Mouse (Mus musculus) G1E-ER4 (cell line): ENCODE measurements around the gene Srp72. TPM values are rescaled to one million over a fixed set of nuclear protein-coding genes. Genes with fewer than 3 reads are reported as not detected.

Experiments
- GATA1 ChIP-seq: IDR thresholded peaks from one replicate; pipeline ENCODE4 v1.8.0; 2012; ENCODE audit warnings: low read length, inconsistent platforms
- polyA plus RNA-seq: library from polyadenylated mRNA; stranded (reverse); fragments of >175 nt; gene quantifications from 2 replicates; pipeline ENCODE4 v1.2.3, GENCODE M21; 2012

Srp72 gene
- polyA plus RNA-seq = 83.0 and 117 TPM in 2 replicates

DNA sequence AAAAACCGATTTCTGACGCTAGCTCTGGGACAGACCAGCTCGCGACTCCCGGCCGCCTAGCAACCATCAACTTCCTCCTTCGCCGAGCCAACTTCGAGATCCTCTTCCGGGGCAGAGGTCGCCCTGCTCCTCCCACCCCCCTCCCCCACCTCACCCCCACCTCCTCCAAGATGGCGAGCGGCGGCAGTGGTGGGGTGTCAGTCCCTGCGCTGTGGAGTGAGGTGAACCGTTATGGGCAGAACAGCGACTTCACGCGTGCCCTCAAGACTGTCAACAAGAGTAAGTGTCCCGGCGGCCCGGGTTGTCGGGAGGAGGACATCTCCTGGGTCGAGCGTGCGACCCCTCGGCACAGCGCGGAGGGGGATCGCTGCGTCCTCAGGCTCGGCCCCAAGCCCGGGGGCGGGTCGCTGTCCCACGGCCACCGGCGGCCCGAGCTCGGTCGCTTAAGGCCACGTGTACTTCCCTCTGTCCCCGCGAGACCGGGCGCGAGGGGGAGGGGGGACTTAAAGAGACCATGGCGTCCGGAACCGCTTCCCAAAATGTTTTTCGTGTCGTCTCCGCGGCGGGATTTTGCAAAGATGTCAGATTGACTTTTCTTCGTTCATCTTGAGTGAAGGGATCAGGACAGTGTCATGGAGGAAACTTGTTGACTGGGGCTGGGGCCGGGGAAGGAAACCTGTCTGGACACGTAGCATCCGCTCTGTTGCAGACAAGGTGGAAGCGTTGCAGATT is at the start of gene Srp72:
Srp72 (plus strand) TSS at position 130 of the 732 bp plus-strand sequence.
- TF ChIP-seq GATA1 = no peak

DNA sequence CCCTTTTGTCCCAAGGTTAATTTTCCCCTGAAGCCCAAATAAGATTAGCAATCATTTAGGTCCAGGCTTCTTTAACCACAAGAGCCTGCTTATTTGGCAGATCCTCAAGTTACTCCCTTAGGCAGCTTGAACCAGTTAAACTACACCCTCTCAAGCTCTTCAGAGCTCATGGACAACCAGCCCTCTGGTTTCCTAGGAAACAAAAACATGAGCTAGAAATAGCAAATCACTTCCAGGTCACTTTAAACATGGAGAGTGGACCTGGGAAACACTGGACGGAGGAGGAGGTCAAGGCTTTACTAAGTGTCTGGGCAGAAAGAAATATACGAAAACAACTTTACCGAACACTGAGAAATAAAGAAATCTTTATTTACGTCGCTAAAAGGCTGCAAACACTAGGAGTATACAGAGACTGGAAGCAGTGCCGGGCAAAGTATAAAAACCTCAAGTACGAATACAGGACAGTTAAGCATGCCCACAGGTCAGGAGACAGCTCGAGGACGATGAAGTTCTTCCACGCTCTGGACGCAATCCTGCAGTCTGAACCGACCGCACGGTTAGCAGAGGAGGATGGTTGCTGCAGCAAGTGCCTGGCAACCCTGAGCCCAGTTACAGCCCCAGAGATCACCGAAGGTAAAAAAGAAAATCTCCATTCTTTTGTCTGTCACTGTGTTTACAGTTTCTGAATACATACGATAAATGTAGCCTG is 46.2 kb upstream of the Srp72 start:
- no peak for TF ChIP-seq GATA1

DNA sequence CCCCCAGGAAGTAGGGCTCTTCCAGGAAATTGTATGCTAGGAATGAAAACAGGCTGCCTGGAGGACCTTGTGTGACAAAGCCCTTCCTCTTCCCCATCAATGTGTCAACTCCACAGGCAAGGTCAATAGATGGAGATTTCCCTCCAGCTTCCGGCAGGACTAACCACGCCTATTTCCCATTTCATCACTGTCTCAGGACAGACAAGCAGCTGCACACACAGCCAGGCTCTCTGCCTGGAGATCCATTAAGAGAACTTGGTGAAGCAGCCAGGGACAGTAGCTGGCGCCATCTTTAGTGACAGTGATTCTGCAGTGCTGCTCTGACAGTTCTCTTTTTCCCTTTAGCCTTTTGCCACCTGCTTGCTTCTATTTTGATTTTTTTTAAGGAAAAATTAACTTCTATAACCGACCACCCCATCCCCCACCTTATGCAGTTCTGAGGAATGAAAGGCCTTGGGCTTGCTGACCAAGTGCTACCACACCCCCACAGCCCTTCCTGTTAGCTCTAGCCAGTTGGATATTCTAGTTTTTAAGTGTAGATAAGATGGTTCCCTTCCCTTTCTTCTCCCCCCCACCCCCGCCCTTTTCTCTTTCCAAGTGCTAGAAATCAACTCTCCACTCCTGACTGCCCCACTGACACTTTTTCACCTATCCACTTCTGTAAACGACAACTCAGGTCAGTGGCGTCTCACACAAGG is 45.2 kb upstream of the Srp72 start:
- TF ChIP-seq GATA1 = no peak

DNA sequence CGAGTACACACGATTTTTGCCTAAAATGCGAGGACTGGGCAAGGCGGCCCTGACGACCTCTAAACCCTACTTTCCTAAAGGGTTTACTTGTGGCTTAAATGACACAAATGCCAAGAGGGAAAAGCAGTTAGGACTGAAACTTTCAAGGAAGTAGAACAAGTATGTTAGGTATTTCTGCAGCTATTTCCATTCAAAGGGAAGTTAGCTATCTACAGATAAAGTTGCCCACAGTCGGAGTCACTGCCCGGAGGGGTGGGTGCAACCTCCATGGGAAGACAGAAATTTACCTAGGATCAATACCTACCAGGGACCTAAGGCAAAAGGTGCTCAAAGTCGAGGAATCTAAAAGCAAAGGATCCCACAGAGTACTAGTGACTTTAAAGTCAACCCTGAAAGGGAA is 34.8 kb upstream of the Srp72 start:
- no peak for TF ChIP-seq GATA1

DNA sequence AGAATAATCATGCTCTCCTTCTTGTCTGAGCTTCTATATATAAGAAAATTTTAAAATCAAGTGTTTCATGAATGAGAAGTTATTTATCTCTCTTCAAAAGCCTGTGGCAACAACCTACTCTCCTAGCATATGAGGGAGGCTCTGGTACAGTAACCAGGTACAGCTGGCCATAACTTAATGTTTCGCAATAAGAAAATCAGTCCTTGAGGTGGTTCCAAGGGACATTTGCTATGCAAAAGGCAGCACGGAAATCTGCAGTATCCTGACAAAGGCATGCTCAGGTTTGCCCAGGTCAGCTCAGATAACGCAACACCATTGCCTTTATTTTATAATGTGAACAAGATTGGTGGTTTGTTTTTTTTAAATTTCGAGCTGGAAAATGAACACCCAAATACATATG is 32.5 kb upstream of the Srp72 start:
- TF ChIP-seq GATA1 = no peak

DNA sequence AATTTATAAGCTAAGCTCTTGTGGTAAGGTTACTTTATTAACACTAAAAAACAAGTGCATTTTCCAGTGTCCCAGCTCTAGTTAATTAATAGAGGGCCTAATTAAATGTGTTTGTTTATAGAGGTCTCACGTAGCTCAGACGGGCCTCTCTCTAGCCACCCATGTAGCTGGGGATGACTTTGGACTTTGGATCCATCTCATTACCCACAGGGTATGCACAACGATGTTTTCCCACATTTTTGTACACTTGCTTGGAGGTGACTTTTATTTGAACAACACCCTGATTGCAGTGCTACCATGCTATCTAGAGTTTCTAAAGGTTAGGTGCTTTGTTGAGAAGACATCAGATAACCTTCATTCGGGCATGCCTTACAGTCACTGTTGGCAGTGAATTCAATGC is 32.0 kb upstream of the Srp72 start:
- no peak for TF ChIP-seq GATA1

DNA sequence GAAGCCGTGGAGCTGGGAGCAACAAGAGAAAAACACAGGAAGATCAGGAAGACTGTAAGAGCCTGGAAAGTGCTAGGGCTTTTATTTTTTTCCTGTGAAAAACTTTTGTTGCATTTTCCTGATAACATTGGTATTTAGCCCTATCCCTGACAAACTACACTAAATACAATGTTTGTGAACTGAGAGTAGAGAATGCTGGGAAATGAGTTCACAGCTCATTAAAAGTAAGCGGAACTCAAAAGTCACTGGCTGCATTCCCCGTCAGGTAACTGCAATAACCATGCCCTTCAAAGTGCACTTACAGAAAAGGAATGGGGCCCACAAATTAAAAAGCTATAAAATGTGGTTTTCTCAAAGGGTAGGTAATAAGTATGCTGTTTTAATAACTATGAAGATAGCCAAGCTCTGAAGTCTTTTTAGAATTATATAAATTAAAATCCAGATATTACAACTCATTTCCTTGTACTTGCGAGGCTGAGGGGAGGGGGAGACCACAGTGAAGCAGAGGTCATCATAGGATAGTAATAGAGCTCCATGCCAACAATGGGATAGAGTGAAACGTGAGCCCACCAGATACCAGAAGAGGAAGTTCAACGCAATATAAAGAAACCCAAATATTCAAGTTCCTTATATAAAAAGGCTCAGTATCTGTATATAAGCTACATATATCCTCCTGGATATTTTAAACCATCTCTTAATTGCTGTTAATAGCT is 29.4 kb upstream of the Srp72 start:
- no peak for TF ChIP-seq GATA1

DNA sequence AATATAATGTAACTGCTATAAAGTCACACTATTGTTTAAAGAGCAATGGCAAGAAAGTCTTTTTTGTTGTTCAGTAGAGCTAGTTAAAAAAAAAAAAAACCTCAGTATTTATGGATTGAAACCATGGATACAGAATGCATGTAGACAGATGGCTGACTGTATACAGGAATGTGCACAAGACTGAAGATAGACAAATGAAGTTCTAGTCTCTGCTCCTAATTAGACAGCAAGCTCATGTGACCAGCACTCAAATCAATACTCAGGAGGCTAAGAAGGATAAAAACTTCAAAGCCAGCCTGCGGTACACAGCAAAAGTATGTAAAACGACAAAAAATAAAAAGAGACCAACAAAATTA is 28.8 kb upstream of the Srp72 start:
- TF ChIP-seq GATA1 = no peak

DNA sequence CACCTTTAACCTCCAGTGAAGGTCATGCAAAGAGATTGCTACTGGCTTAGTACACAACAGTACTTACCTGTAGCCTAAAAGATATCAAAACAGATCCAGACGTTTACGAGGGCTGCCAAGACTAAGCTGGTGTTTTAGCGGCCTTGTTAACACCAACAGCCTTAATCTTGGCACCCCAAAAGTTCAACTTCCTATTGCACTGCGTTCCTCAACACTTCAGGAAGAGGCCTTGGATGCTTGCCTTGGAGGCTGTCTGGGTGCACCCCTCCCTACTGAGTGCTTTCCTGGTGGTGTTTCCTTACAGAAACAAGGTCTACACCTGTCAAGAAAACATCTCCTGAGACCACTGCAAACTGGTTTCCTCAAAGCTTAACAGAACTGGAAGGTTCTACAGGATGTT is 27.3 kb upstream of the Srp72 start:
- no peak for TF ChIP-seq GATA1

DNA sequence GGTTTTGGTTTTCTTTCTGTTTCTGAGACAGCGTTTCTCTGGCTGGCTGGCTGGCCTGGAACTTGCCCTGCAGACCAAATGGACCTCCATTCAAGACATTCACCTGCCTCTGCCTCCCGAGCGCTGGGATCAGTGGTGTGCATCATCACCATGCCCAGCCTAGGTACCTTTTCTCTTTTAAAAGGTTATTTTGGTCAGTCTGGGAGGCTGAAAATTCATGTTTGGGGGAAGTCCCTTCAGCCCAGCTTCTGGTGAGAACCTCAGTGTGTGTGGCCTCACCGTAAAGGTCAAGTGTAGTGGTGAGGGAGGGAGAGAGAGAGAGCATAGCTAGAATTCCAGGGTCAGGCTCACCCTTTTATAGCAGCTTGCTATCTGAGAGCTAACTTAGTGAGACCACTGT is 26.7 kb upstream of the Srp72 start:
- no peak for TF ChIP-seq GATA1

DNA sequence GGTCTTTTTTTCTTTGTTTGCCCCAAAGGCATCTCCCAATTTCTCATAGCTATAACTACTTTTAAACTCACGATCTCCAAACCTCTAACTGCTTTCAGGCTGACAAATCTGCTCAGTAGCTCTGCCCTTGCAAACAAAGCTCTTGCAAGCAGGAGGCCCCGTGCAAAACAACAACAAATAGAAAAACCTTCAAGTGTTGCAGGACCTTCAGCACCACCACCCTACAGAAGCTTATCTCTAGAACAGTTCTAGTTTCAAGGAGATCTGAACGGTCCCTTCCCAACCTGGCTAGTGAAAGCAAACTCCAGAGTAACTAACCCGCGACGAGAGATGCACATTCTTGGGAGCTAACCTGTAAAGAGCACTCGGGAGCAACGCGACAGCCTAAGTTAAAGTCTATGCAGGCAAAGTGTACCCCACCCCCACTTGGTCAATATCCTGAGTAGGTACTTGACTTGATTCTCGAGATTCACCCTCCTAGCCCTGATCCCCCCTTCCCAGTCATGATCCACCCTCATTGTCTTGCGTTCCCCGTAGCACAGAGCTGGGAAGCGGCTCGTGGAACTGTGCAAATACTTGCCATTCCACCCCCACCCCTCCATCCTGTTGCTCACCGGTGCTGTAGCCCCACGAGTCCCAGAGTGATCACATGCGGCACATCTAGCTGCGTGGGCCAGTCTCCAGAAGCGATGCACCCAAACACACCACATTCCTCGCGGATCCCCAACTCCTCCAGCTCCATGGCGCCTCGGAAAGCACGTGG is 24.0 kb upstream of the Srp72 start:
- TF ChIP-seq GATA1 = no peak

DNA sequence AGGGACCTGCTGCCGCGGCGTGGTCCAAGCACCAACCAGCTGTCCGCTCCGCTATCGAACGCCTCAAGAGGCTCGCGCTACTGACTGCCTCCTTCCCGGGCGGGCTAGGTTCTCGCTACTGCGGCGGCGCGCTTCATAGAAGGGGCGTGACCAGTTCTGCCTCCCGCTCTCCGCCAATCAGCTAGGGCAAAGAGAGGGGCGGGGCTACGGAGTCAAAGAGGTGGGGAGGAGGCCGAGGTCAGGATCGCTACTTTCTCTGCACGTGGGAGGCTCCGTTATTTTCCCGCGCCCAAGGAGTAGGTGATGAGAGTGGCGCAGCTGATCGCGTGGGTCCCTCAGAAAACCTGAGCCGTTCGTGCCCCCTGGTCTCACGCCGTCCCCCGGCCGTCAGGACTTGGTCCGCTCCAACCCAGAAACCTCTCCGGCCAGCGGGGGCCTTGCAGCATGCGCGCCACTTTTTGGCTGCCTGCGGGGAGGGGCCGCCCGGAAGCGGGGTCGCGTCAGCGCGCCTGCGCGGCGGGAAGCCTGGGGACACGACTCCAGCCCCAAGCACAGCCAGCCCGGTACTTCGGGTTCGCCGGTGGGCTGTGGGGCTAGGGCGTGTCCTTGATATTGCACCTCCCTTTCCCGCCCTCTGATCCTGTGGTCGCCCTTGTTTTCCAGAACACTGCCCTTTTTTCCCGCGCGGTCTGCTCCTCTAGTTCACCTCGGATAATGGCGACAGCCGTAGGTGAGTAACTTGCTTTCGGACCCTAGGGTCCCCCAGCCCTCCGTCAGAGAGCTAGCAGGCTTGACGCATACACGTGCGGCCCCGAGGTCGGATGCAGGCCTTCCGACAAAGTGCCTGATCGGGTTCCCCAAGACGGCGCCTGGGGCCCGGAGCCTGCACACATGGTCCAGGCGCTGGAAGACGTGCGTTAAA is 23.1 kb upstream of the Srp72 start, which contains the start of the genes Paics and Ppat:
Paics (plus strand) TSS at position 202 of the 922 bp plus-strand sequence.
Ppat (minus strand) TSS at position 473 of the 922 bp plus-strand sequence.
- TF ChIP-seq GATA1 = no peak

DNA sequence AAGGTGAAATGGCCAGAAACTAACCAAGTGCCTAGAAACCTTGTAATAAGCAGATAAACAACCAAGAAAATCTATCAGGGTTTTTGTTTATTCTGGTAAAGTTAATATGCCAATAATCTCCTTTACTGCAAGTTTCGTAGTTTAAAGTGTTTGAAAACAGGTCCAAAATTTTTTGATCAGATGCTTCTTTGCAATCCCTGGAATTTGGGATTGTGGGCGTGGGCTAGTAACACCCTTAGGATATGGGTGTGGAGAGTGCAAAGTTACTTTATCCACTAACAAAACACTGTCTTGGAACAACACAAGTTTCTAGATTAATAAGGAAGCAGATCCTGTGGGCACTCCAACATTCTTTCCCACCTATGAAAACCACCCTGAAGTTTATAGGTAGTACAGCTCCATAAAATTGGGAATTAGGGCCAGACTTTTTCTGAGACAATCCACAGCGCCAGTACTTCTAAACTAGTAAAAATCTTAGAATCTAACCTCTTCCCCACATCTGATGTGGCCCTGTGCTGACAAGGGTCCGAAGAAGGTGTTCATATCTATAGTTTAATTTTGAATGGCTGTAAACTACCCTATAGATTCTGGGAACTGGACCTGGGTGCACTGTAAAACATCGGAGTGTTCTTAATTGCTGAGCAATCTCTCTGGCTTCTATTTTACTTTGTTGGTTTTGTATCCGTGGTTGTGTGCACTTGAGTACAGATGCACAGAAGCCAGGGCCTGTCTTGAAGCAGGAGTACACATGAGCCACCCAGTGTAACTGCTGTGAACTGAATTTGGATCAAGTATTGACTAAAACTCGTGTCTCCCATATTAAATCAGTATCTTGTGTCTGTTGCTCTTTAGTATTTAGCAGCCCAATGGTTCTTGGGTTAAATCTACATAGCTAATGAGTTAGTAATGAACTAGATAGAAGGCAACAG is 22.1 kb upstream of the Srp72 start:
- TF ChIP-seq GATA1 = no peak

DNA sequence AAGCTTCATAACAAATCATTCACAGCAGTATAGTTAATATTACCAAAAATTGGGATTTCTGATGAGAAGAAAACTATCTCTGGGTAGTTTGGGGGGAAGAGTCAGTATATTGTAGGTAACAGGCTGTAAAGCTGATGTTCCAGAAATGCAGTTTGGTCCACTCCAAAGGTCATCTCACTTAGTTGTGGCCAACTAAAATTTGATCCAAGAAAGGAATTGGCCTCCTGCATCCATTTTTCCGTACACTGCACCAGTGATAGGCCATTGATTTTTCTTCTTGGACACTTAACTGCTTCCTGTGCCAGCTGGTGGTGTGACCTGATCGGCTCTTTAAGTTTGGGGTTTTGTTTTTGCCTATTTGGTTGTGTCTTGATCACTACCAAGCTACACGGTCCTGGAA is 20.7 kb upstream of the Srp72 start:
- no peak for TF ChIP-seq GATA1
